Mouse (Mus musculus) kidney, postnatal 0 days (tissue): Measurements from ENCODE around the gene F13a1. TPM values are rescaled to one million over a fixed set of nuclear protein-coding genes. Genes with fewer than 3 reads are reported as not detected.

Experiments
- ATAC-seq: fragments of 200-750 bp; cut with Nextera tagmentation; replicated peaks from 2 replicates; pipeline ENCODE4 v1.8.0; 2017; ENCODE audit warnings: low read depth, moderate number of reproducible peaks, moderate TSS enrichment, moderate library complexity; ENCODE audit not compliant: low FRiP score
- DNase-seq: peaks from one replicate; pipeline ENCODE4 v3.0.0-alpha.2; 2016; ENCODE audit warnings: low spot score
- H3K27ac ChIP-seq: fragments of 300-500 bp; sonication (generic); 2 replicates; pipeline ENCODE4 v1.5.1; 2014; ENCODE audit warnings: mild to moderate bottlenecking
- H3K27me3 ChIP-seq: fragments of 300-500 bp; sonication (generic); 2 replicates; pipeline ENCODE4 v1.6.1; 2014; ENCODE audit warnings: low read length, mixed read lengths; ENCODE audit not compliant: insufficient read depth
- H3K36me3 ChIP-seq: fragments of 300-500 bp; sonication (generic); 2 replicates; pipeline ENCODE4 v1.6.1; 2014; ENCODE audit warnings: low read length, mixed read lengths; ENCODE audit not compliant: insufficient read depth
- H3K4me1 ChIP-seq: fragments of 300-500 bp; sonication (generic); replicated peaks from 2 replicates; pipeline ENCODE4 v1.6.1; 2014; ENCODE audit warnings: antibody characterized with exemption, low read length, mixed read lengths; ENCODE audit not compliant: insufficient read depth
- H3K4me2 ChIP-seq: fragments of 300-500 bp; sonication (generic); 2 replicates; pipeline ENCODE4 v1.6.1; 2014; ENCODE audit warnings: mild to moderate bottlenecking, low read length, moderate library complexity, mixed read lengths
- H3K4me3 ChIP-seq: fragments of 300-500 bp; sonication (generic); replicated peaks from 2 replicates; pipeline ENCODE4 v1.5.1; 2014; ENCODE audit warnings: low read depth, low read length
- H3K9ac ChIP-seq: fragments of 300-500 bp; sonication (generic); 2 replicates; pipeline ENCODE4 v1.6.1; 2014; ENCODE audit warnings: low read depth, low read length
- H3K9me3 ChIP-seq: fragments of 300-500 bp; sonication (generic); replicated peaks from 2 replicates; pipeline ENCODE4 v1.6.1; 2016; ENCODE audit warnings: low read length, inconsistent platforms, mixed read lengths
- CTCF ChIP-seq: IDR thresholded peaks from 2 replicates; pipeline ENCODE4 v1.5.1; 2016; ENCODE audit warnings: antibody characterized with exemption, low read depth, mild to moderate bottlenecking, moderate library complexity
- WGBS: fragments of 180-500 bp; shearing (Covaris S2); extraction: QIAGEN DNeasy Blood & Tissue Kit; methylation state at CpG from one replicate; pipeline ENCODE4 v1.1.7; 2014; 5-methylcytosine and 5-hydroxymethylcytosine counted together
- polyA plus RNA-seq: library from polyadenylated mRNA; unstranded; fragments of >200 nt; fragmentation: Nextera tagmentation; extraction: Ambion mirVana; gene quantifications from 2 replicates; pipeline ENCODE4 v1.2.1, GENCODE M21; 2015

Gene F13a1
- polyA plus RNA-seq, 1 experiment from 2014 or later: 5.5 TPM

- WGBS: 79% methylated on average over 7 of the region's 7 CpGs
- Histone ChIP-seq H3K9ac (no peak overlapping the region), H3K4me2 (no peak overlapping the region), H3K27me3 (no peaks in the 10 kb centered on the region), H3K4me3 (no peak overlapping the region), H3K9me3 (no peaks in the 10 kb centered on the region), H3K27ac (no peak overlapping the region), H3K4me1 (no peaks in the 10 kb centered on the region), H3K36me3 (no peaks in the 10 kb centered on the region)
- TF ChIP-seq CTCF: no peak
- ATAC-seq (no peak), DNase-seq (no peak)
Measured at GRCm38 (mm10) chr13:37056662-37057061, 6.6 kb upstream of the F13a1 start.

- 62% methylated on average over 2 of the region's 2 CpGs for WGBS
Measured at GRCm38 (mm10) chr13:37049631-37050030, 413 bp downstream of the F13a1 start.

GRCm38 (mm10) chr13:37049018-37049417 is 1.0 kb downstream of the F13a1 start:
- ATAC-seq (no peak), DNase-seq (no peak)
- no peak for TF ChIP-seq CTCF
- WGBS: 46% methylated on average over 6 of the region's 6 CpGs
- no peak overlapping the region for H3K4me3 ChIP-seq
- no peak overlapping the region for H3K9ac ChIP-seq
- no peaks in the 10 kb centered on the region for H3K4me1 ChIP-seq
- no peaks in the 10 kb centered on the region for H3K27me3 ChIP-seq
- no peak overlapping the region for H3K4me2 ChIP-seq
- H3K36me3 ChIP-seq: no peaks in the 10 kb centered on the region
- no peak overlapping the region for H3K27ac ChIP-seq
- no peaks in the 10 kb centered on the region for H3K9me3 ChIP-seq

More at GRCm38 (mm10) chr13:37049631-37050030, 413 bp downstream of the F13a1 start:
- no peaks in the 10 kb centered on the region for H3K36me3 ChIP-seq
- H3K9ac ChIP-seq: no peak overlapping the region
- no peak for ATAC-seq
- H3K4me1 ChIP-seq: no peaks in the 10 kb centered on the region
- H3K4me3 ChIP-seq: no peak overlapping the region
- no peaks in the 10 kb centered on the region for H3K9me3 ChIP-seq
- DNase-seq: no peak
- H3K27me3 ChIP-seq: no peaks in the 10 kb centered on the region
- no peak for TF ChIP-seq CTCF
- H3K27ac ChIP-seq: no peak overlapping the region
- H3K4me2 ChIP-seq: no peak overlapping the region

- TF ChIP-seq CTCF: peak; percentile 21; the same call in 1 of the 2 replicates
- H3K4me2 ChIP-seq: no peak overlapping the region
- no peak overlapping the region for H3K9ac ChIP-seq
- 82% methylated on average over 3 of the region's 3 CpGs for WGBS
- no peaks in the 10 kb centered on the region for H3K9me3 ChIP-seq
- no peaks in the 10 kb centered on the region for H3K4me1 ChIP-seq
- DNase-seq (no peak), ATAC-seq (no peak)
- H3K4me3 ChIP-seq: no peak overlapping the region
- no peaks in the 10 kb centered on the region for H3K36me3 ChIP-seq
- H3K27me3 ChIP-seq: no peaks in the 10 kb centered on the region
- H3K27ac ChIP-seq: no peak overlapping the region
Measured at GRCm38 (mm10) chr13:37045005-37045404, 5.0 kb downstream of the F13a1 start.

GRCm38 (mm10) chr13:37034745-37035144 is 15.3 kb downstream of the F13a1 start:
- no peak for ATAC-seq
- no peak overlapping the region for H3K9ac ChIP-seq
- H3K36me3 ChIP-seq: no peaks in the 10 kb centered on the region
- no peak overlapping the region for H3K4me2 ChIP-seq
- H3K4me1 ChIP-seq: no peaks in the 10 kb centered on the region
- no peak overlapping the region for H3K4me3 ChIP-seq
- 59% methylated on average over 3 of the region's 3 CpGs for WGBS
- no peak for DNase-seq
- no peak for TF ChIP-seq CTCF
- no peaks in the 10 kb centered on the region for H3K9me3 ChIP-seq
- H3K27me3 ChIP-seq: no peaks in the 10 kb centered on the region
- H3K27ac ChIP-seq: no peak overlapping the region

GRCm38 (mm10) chr13:37025996-37026579 is 24.0 kb downstream of the F13a1 start:
- Histone ChIP-seq H3K4me2 (no peak overlapping the region), H3K27me3 (no peaks in the 10 kb centered on the region), H3K9ac (no peak overlapping the region), H3K4me1 (no peaks in the 10 kb centered on the region), H3K36me3 (no peaks in the 10 kb centered on the region), H3K4me3 (no peak overlapping the region), H3K9me3 (no peaks in the 10 kb centered on the region), H3K27ac (no peak overlapping the region)
- 48% methylated on average over 4 of the region's 4 CpGs for WGBS
- no peak for TF ChIP-seq CTCF
- ATAC-seq: no peak
- DNase-seq: no peak

GRCm38 (mm10) chr13:37021575-37021974 is 28.5 kb downstream of the F13a1 start:
- Histone ChIP-seq H3K9ac (no peak overlapping the region), H3K27me3 (no peaks in the 10 kb centered on the region), H3K4me3 (no peak overlapping the region), H3K36me3 (no peaks in the 10 kb centered on the region), H3K9me3 (no peaks in the 10 kb centered on the region), H3K27ac (no peak overlapping the region), H3K4me2 (no peak overlapping the region), H3K4me1 (no peaks in the 10 kb centered on the region)
- no peak for TF ChIP-seq CTCF
- WGBS: 79% methylated on average over 2 of the region's 2 CpGs
- no peak for DNase-seq
- no peak for ATAC-seq
